Mouse (Mus musculus) cerebellum, adult 8-10 months (tissue): ENCODE data around the gene Fgfr4.
"Not testable (repeated sequence)": the region's sequence is repeated elsewhere in the genome, so short reads cannot be mapped to it uniquely, and the experiment has no call there.

Source experiments
- DNase-seq: peaks from one replicate; pipeline ENCODE4 v3.0.0; 2022

The Fgfr4 gene

GRCm38 (mm10) chr13:55174347-55174746 lies 21.9 kb downstream of the Fgfr4 start:
- no peak for DNase-seq

GRCm38 (mm10) chr13:55176265-55176664 lies 23.8 kb downstream of the Fgfr4 start:
- DNase-seq: no peak

- no peak for DNase-seq
Measured at GRCm38 (mm10) chr13:55177903-55178496, 25.6 kb downstream of the Fgfr4 start.

- peak; percentile 73 for DNase-seq
Measured at GRCm38 (mm10) chr13:55178556-55178955, 26.1 kb downstream of the Fgfr4 start.

DNA sequence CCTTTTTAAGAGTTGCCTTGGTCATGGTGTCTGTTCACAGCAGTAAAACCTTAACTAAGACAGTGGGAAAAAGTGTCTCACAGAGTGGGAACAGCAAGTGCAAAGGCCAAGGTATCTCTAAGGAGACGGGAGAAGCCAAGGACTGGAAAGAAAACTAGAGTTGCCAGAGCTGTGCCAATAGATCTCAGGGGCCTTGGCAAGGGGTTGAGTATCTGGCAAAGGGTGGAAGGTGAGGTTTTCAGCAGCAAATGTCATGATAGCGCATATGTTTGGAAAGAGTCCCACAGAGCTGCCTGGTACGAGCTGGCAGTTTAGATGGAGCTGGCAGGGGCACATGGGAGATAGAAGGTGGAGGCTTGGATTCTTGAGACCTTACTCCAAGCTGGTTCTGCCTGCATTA lies 27.2 kb downstream of the Fgfr4 start:
- DNase-seq: peak; percentile 27

GRCm38 (mm10) chr13:55181786-55182172 lies 29.3 kb downstream of the Fgfr4 start:
- DNase-seq: no peak

GRCm38 (mm10) chr13:55182173-55182894 lies 29.9 kb downstream of the Fgfr4 start:
- DNase-seq: peak; percentile 68

DNA sequence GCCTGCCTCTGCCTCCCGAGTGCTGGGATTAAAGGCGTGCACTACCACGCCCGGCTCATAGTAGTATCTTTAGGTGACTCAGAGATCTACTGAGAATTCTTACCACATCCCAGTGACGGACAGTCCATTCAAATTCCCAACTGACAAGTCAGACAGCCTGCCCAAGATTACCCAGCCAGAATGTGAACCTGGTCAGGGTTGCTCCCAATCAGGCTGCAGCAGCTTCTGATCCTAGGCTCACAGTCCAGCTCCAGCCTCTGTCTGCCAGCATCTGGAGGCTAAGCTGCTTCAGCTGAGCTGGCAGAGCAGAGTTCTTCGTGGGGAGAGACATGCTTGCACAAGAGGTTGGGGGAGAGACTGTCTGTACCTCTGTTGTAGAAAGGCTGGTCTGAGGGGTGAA lies 30.9 kb downstream of the Fgfr4 start:
- no peak for DNase-seq

- not testable (repeated sequence) for DNase-seq
Measured at GRCm38 (mm10) chr13:55187062-55187461, 34.6 kb downstream of the Fgfr4 start.

DNA sequence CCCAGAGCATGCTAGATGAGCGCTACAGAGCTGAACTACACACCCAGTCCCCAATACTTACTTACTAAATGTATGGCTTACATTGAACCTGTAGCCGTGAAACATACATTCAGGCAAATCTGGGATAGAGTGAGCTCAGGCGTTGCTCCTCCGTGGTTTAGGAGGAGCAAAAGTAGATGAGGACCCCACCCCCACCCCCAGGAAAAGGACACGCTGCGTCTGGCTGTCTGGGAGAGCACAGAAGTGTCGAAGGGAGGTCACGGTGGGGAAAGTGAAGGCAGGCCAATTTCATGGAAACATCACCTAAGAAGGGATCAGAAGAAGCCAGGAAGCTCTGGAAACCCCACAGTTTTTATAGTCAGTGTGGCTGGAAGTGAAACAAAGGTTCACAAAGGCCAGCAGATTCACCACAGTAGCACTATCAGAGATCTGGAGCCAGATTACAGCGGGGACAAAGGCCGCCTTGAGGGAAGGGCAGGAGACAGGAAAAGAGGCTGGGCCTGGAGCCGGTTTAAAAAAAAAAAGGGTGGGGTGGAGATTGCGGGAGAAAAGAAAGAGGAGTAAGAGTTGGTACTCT lies 37.2 kb downstream of the Fgfr4 start:
- no peak for DNase-seq

- DNase-seq: peak; percentile 92
Measured at GRCm38 (mm10) chr13:55190121-55190868, 37.9 kb downstream of the Fgfr4 start.

GRCm38 (mm10) chr13:55191535-55191934 lies 39.1 kb downstream of the Fgfr4 start:
- no peak for DNase-seq

DNA sequence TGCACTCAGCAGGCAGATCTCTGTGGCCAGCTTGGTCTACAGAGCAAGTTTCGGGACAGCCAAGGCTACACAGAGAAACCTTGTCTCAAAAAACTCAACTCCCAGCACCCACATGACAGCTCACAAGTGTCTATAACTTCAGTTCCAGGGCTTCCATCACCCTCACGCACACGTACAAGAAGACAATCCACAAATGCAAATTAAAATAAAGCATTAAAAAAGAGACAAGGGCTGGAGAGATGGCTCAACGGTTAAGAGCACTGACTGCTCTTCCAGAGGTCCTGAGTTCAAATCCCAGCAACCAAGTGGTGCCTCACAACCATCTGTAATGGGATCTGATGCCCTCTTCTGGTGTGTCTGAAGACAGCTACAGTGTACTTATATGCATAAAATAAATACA lies 50.3 kb downstream of the Fgfr4 start:
- DNase-seq: not testable (repeated sequence)

GRCm38 (mm10) chr13:55203740-55204139 lies 51.3 kb downstream of the Fgfr4 start:
- no peak for DNase-seq

DNA sequence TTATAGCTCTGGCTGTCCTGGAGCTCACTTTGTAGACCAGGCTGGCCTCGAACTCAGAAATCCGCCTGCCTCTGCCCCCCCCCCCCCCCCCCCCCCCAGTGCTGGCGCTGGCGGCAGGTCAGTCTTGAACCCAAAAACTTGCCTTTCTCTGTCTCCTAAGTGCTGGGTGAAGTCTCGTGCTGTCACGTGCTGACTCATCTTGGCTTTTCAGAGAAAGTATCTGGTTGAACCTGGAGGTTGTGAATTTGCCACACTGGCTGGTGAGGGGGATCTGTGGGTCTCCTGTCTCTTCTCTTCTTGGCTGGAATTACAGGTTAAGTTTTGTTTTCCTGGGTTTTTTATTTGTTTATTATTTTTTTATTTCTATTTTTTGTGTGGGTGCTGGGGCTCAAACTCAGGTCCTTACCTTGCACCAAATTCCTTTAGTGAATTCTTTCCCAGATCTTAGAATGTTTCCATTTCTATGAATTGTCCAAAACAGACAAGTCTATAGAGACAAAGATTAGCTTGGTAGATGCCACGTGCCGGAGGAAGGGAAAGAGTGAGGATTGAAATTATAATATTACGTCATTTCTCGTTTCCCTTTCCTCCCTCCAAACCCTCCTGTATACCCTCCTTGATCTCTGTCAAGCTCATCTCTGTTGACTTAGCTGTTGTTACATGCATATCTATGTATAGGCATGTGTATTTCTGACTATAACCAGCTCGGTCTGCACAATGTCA lies 52.4 kb downstream of the Fgfr4 start:
- no peak for DNase-seq

- DNase-seq: no peak
Measured at GRCm38 (mm10) chr13:55205448-55206205, 53.2 kb downstream of the Fgfr4 start.

DNA sequence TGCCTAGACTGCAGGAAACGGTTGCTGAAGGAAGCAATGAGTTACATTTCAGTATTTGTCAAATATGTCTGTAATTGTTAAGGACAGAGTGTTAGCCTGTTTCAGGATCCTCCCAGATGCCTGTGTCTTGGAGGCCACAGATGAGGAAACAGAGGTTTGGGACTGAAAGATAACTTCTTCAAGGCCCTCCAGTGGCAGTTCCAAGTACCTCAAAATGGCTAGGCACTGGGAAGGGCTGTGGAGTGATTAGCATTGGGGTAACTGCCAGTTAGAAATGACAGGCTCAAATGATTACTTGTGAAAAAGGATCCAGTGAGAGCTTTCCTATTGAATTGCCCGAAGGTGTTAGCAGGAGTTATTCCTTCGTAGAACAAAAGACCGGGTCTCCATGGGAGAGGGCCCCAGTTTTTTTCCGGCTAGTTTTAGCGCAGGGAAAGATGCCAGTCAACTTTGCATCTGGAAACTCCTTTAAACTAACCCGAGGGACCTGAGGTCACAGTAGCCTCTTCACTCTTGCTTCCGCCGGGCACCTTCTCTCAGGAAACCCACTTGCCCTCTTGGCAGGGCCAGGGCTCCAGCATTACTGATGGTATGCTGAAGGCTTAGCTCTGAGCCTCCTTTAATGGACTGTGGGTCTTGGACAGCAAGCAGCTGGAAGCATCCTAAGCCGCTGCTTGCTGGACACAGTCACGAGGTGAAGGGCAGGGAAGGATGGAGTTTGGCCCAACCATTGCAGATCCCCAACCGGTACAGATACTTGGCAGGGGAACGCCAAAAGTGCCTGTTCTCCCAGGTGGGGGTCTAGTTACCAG lies 56.6 kb downstream of the Fgfr4 start:
- DNase-seq: no peak

DNA sequence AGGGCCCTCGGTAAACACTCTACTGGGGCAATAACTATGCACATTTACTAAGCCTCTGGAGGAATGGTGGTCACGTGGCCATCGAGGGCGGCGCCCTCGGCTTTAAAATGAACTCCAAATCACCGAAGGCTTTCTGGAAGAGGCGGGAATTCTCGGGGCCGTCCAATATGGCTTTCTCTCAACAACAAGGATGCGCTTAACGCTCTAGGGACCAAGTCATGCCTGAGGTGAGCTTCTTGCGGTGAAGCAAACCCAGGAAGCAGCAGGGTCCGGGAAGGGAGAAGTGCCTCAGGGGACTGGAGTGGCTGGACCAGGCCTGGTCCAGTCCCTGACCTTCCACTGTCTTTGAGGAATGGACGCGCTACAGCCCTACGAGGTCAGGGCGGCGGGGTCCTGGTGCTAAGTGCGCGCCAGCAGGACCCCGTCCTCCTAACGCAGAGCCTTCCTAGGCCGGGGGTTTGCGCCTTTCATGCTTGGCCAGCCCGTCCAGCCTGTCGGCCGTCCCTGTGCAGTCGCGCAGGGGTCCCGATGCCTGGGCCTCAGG lies 57.3 kb downstream of the Fgfr4 start, which contains the start of gene Nsd1:
TSS of gene Nsd1 (plus strand) at position 134 of the 544 bp plus-strand sequence.
- no peak for DNase-seq

DNA sequence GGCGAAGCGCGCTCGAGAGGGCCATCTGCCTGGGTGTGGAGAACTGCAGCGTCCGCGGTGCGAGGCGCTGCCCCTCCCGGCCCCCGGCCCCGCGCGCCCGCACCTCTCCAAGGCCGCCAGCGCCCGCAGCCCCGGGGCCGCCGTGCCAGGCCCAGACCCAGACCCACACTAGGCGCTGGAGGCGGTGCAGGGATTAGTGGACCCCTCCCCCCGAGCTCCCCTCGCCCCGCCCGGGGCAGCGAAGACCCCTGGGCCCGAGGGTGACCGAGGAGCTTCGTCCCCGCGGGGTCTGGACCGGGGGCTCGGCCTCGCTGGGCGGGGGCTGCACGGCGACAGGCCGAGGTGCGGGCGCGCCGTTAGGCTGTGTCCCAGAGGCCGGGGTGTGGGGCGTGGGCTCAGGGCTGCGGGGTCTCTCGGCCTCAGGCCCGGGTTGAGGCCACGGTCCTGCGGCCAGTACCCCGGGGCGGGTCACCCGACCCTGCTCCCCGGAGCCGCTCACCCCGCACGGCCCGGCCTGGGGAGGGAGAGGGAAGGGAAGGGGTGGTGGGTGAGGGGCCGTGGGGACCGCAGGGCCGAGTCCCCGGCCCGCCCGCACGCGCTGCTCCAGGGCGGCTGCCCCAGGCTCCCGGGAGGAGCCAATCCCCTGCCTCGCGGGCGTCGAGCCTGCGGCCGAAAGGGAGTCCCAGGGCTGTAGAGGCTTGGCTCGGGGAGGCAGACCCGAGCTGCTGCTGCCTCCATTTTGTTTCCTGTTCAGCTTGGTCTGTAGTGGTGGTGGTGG lies 57.9 kb downstream of the Fgfr4 start:
- DNase-seq: peak; percentile 68

- DNase-seq: no peak
Measured at GRCm38 (mm10) chr13:55210971-55211220, 58.5 kb downstream of the Fgfr4 start.
